Mouse (Mus musculus) ovary, adult 18-20 months (tissue): ENCODE data around the gene Fam168a.

Experiments used
- DNase-seq: peaks from one replicate; pipeline ENCODE4 v3.0.0; 2022; ENCODE audit warnings: low spot score, mixed read lengths

Gene Fam168a

GRCm38 (mm10) chr7:100868551-100868950 is 162.1 kb downstream of the Fam168a start:
- DNase-seq: no peak

GRCm38 (mm10) chr7:100869877-100870629 is 163.6 kb downstream of the Fam168a start:
- no peak for DNase-seq

GRCm38 (mm10) chr7:100871355-100871754 is 164.9 kb downstream of the Fam168a start:
- DNase-seq: no peak

- peak; percentile 43 for DNase-seq
Measured at GRCm38 (mm10) chr7:100871892-100872291, 165.5 kb downstream of the Fam168a start.

GRCm38 (mm10) chr7:100873197-100873596 is 166.8 kb downstream of the Fam168a start:
- no peak for DNase-seq

- no peak for DNase-seq
Measured at GRCm38 (mm10) chr7:100875822-100876221, 169.4 kb downstream of the Fam168a start.

GRCm38 (mm10) chr7:100876293-100876692 is 169.9 kb downstream of the Fam168a start:
- DNase-seq: no peak

GRCm38 (mm10) chr7:100876771-100877170 is 170.3 kb downstream of the Fam168a start:
- no peak for DNase-seq

GRCm38 (mm10) chr7:100879595-100879994 is 173.2 kb downstream of the Fam168a start:
- no peak for DNase-seq

GRCm38 (mm10) chr7:100881531-100881930 is 175.1 kb downstream of the Fam168a start:
- no peak for DNase-seq

- DNase-seq: no peak
Measured at GRCm38 (mm10) chr7:100881950-100882349, 175.5 kb downstream of the Fam168a start.

- no peak for DNase-seq
Measured at GRCm38 (mm10) chr7:100884460-100884859, 178.0 kb downstream of the Fam168a start.

GRCm38 (mm10) chr7:100886535-100886934 is 180.1 kb downstream of the Fam168a start:
- DNase-seq: no peak
